Mouse (Mus musculus): Measurements from ENCODE around the gene Pet100. TPM values are rescaled to one million over a fixed set of nuclear protein-coding genes. Genes with fewer than 3 reads are reported as not detected.

Gene Pet100
- polyA plus RNA-seq, 1 experiment: 36.1 TPM

DNA sequence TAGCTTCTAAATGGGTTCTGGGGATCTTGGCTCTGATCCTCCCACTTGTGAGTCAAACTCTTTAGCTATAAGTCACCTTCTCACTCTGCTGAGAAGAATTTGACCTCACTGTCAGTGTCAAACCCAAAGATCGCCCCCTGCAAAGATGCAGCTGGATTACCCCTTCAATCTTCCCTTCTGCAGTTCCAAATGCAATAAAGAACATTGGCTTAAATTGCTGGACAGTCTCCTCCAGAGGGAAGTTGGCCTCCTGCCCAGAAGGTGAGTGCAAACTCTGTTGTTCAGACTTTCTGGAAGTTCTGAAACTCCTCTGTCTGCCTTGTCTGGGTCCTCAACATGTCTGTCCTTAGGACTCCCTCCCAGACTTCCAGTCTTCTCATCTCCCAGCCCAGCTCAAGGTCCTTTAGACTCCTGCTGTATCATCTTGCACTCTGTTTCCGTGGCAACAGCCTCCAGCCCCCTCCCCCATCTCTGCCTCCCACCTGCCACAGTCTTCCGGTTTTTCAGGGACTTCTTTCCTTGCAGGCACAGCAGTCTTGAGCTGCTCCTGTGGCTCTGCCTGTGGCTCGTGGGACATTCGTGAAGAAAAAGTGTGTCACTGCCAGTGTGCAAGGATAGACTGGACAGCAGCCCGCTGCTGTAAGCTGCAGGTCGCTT is 35.5 kb downstream of the Pet100 start:
- DNase-seq (ENCODE audit: low read depth): peak; percentile 63

GRCm38 (mm10) chr8:3660889-3661288 is 39.5 kb downstream of the Pet100 start:
- no peak for DNase-seq (ENCODE audit: low read depth)
- no peak for TF ChIP-seq CTCF (IDR thresholded peaks at IDR 0.05; ENCODE audit: borderline replicate concordance, extremely low read depth, insufficient read depth, insufficient read length)

More for the DNA sequence above, 35.5 kb downstream of the Pet100 start:
- TF ChIP-seq CTCF (IDR thresholded peaks at IDR 0.05; ENCODE audit: borderline replicate concordance, extremely low read depth, insufficient read depth, insufficient read length): no peak
- TF ChIP-seq POLR2A (IDR thresholded peaks at IDR 0.05; ENCODE audit: borderline replicate concordance, extremely low read depth, insufficient read depth, insufficient read length, poor library complexity, severe bottlenecking): no peak

GRCm38 (mm10) chr8:3664405-3664804 is 43.1 kb downstream of the Pet100 start:
- TF ChIP-seq CTCF (IDR thresholded peaks at IDR 0.05; ENCODE audit: borderline replicate concordance, extremely low read depth, insufficient read depth, insufficient read length) (no peak), POLR2A (IDR thresholded peaks at IDR 0.05; ENCODE audit: borderline replicate concordance, extremely low read depth, insufficient read depth, insufficient read length, poor library complexity, severe bottlenecking) (no peak)
- DNase-seq (ENCODE audit: low read depth): no peak

GRCm38 (mm10) chr8:3665507-3665906 is 44.2 kb downstream of the Pet100 start, which contains the start of gene Mcemp1:
Gene Mcemp1 (plus strand): TSS chr8:3665754.
- DNase-seq (ENCODE audit: low read depth): no peak
- TF ChIP-seq POLR2A (IDR thresholded peaks at IDR 0.05; ENCODE audit: borderline replicate concordance, extremely low read depth, insufficient read depth, insufficient read length, poor library complexity, severe bottlenecking) (no peak), CTCF (IDR thresholded peaks at IDR 0.05; ENCODE audit: borderline replicate concordance, extremely low read depth, insufficient read depth, insufficient read length) (no peak)

DNA sequence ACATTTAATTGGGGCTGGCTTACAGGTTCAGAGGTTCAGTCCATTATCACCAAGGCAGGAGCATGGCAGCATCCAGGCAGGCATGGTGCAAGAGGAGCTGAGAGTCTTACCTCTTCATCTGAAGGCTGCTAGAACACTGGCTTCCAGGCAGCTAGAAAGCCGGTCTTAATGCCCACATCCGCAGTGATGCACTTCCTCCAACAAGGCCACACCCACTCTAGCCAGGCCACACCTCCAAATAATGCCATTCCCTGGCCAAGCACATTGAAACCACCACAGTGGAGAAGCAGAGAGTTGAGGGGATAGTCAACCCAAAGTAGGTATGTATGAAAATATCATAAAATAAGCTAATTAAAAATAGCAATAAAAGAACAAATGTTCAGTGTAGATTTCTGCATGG is 49.0 kb downstream of the Pet100 start:
- TF ChIP-seq POLR2A (IDR thresholded peaks at IDR 0.05; ENCODE audit: borderline replicate concordance, extremely low read depth, insufficient read depth, insufficient read length, poor library complexity, severe bottlenecking): no peak
- no peak for TF ChIP-seq CTCF (IDR thresholded peaks at IDR 0.05; ENCODE audit: borderline replicate concordance, extremely low read depth, insufficient read depth, insufficient read length)
- DNase-seq (ENCODE audit: low read depth): no peak

GRCm38 (mm10) chr8:3671980-3672491 is 50.7 kb downstream of the Pet100 start, which contains the start of gene Fcor:
Gene Fcor (minus strand): TSS chr8:3672362.
- DNase-seq (ENCODE audit: low read depth): peak; percentile 94
- peak; percentile 90 for TF ChIP-seq CTCF (IDR thresholded peaks at IDR 0.05; ENCODE audit: borderline replicate concordance, extremely low read depth, insufficient read depth, insufficient read length)
- TF ChIP-seq POLR2A (IDR thresholded peaks at IDR 0.05; ENCODE audit: borderline replicate concordance, extremely low read depth, insufficient read depth, insufficient read length, poor library complexity, severe bottlenecking): 0 out of 2 replicates have a peak, but pooled peaks have one; percentile 19

GRCm38 (mm10) chr8:3674671-3675070 is 53.3 kb downstream of the Pet100 start:
- DNase-seq (ENCODE audit: low read depth): no peak
- TF ChIP-seq POLR2A (IDR thresholded peaks at IDR 0.05; ENCODE audit: borderline replicate concordance, extremely low read depth, insufficient read depth, insufficient read length, poor library complexity, severe bottlenecking) (no peak), CTCF (IDR thresholded peaks at IDR 0.05; ENCODE audit: borderline replicate concordance, extremely low read depth, insufficient read depth, insufficient read length) (no peak)

Other genes with a start within 250 kb of the Pet100 start
- 32.1 and 37.0 TPM in 2 replicates for gene Arhgef18, start 228.5 kb upstream of the Pet100 start, polyA plus RNA-seq (2012; rRNA removed)
- 4.3 and 4.9 TPM in 2 replicates for gene Pex11g, start 153.9 kb upstream of the Pet100 start, polyA plus RNA-seq (2012; rRNA removed)
- gene Tex45, start 150.7 kb upstream of the Pet100 start, polyA plus RNA-seq (2012; rRNA removed): 0.37 and 0.49 TPM in 2 replicates
- 154 and 176 TPM in 2 replicates for gene Zfp358, start 128.4 kb upstream of the Pet100 start, polyA plus RNA-seq (2012; rRNA removed)
- 230 and 313 TPM in 2 replicates for gene Mcoln1, start 121.1 kb upstream of the Pet100 start, polyA plus RNA-seq (2012; rRNA removed)
- gene Pnpla6, start 106.2 kb upstream of the Pet100 start, polyA plus RNA-seq (2012; rRNA removed): 46.2 and 54.9 TPM in 2 replicates
- gene C330021F23Rik, start 53.6 kb upstream of the Pet100 start, polyA plus RNA-seq (2012; rRNA removed): 0.72 and 1.1 TPM in 2 replicates
- 58.4 and 86.3 TPM in 2 replicates for gene Camsap3, start 34.3 kb upstream of the Pet100 start, polyA plus RNA-seq (2012; rRNA removed)
- gene Xab2, start 232 bp upstream of the Pet100 start, polyA plus RNA-seq (2012; rRNA removed): 69.0 and 93.1 TPM in 2 replicates
- gene Pcp2, start 4.0 kb downstream of the Pet100 start, polyA plus RNA-seq (2012; rRNA removed): 1.0 and 2.5 TPM in 2 replicates
- gene Stxbp2, start 9.4 kb downstream of the Pet100 start, polyA plus RNA-seq (2012; rRNA removed): 117 and 254 TPM in 2 replicates
- 0.34 and 0.52 TPM in 2 replicates for gene Retn, start 34.2 kb downstream of the Pet100 start, polyA plus RNA-seq (2012; rRNA removed)
- gene Mcemp1, start 44.2 kb downstream of the Pet100 start, polyA plus RNA-seq (2012; rRNA removed): 0.11 and 0.29 TPM in 2 replicates
- 6.8 and 11.7 TPM in 2 replicates for gene Fcor, start 50.8 kb downstream of the Pet100 start, polyA plus RNA-seq (2012; rRNA removed)
- 57.5 and 60.9 TPM in 2 replicates for gene Trappc5, start 54.8 kb downstream of the Pet100 start, polyA plus RNA-seq (2012; rRNA removed)
- gene Fcer2a, start 72.6 kb downstream of the Pet100 start, polyA plus RNA-seq (2012; rRNA removed): not detected in 2 replicates
- not detected in 2 replicates for gene Clec4g, start 99.1 kb downstream of the Pet100 start, polyA plus RNA-seq (2012; rRNA removed)
- gene Cd209a, start 127.4 kb downstream of the Pet100 start, polyA plus RNA-seq (2012; rRNA removed): 0.12 TPM in 1 of 2 replicates, not detected in the other
- not detected in 2 replicates for gene Cd209e, start 232.8 kb downstream of the Pet100 start, polyA plus RNA-seq (2012; rRNA removed)

Data from brain, embryonic 14.5 days (tissue).